Comparison of ENCODE assay signal across 8 mouse cellular contexts in genomic region chr5:23386562-23387312, GRCm38 (mm10). TPM values are rescaled to one million over a fixed set of nuclear protein-coding genes. Genes with fewer than 3 reads are reported as not detected.
A peak's percentile ranks its signal among the peaks of the same experiment; 100 is the strongest.
DNase-seq lines count a peak whose midpoint lies in the region; ATAC-seq lines count a peak whose summit lies in the region.

No protein-coding gene starts in this region.

- peak overlapping the region; percentile 43 for H3K4me2 ChIP-seq in midbrain, embryonic 11.5 days

- no peaks in the 10 kb centered on the region for H3K27me3 ChIP-seq in embryonic facial prominence, embryonic 10.5 days (replicated peaks; ENCODE audit: low read depth, poor library complexity, severe bottlenecking)
- no peaks in the 10 kb centered on the region for H3K27me3 ChIP-seq in midbrain, embryonic 11.5 days (ENCODE audit: control insufficient read depth, insufficient read depth, low read length)

- H3K4me3 ChIP-seq in embryonic facial prominence, embryonic 10.5 days, result peak overlapping the region; percentile 56
- peak overlapping the region; percentile 26 for H3K4me3 ChIP-seq in midbrain, embryonic 11.5 days (ENCODE audit: low read depth, low read length)

- H3K36me3 ChIP-seq in embryonic facial prominence, embryonic 10.5 days (replicated peaks), result no peaks in the 10 kb centered on the region
- H3K36me3 ChIP-seq in midbrain, embryonic 11.5 days (ENCODE audit: control insufficient read depth, insufficient read depth, low read length), result no peaks in the 10 kb centered on the region

- no peaks in the 10 kb centered on the region for H3K9me3 ChIP-seq in embryonic facial prominence, embryonic 10.5 days
- H3K9me3 ChIP-seq in midbrain, embryonic 11.5 days (ENCODE audit: control insufficient read depth, low read length), result no peaks in the 10 kb centered on the region

- peak; percentile 40; the same call in 1 of the 2 replicates for ATAC-seq in cerebellum, adult (ENCODE audit: insufficient number of reproducible peaks, low FRiP score, low TSS enrichment)
- ATAC-seq in midbrain, embryonic 11.5 days (ENCODE audit: low FRiP score), result peak; percentile 96

- DNase-seq in cerebellum, adult 9-11 months, result no peak
- DNase-seq in embryonic facial prominence, embryonic 10.5 days (ENCODE audit: low spot score), result peak; percentile 86
- DNase-seq in heart, adult 11 months, result peak; percentile 100
- peak; percentile 90 for DNase-seq in kidney, adult 11 months
- peak; percentile 70 for DNase-seq in left cerebral cortex, postnatal 4 days
- peak; percentile 97 for DNase-seq in midbrain, embryonic 11.5 days (ENCODE audit: low spot score, missing footprints)
- DNase-seq in skeletal muscle tissue, adult 2 months (ENCODE audit: low read depth, low spot score), result peak; percentile 99

- WGBS in embryonic facial prominence, embryonic 10.5 days, result 2% methylated on average over 22 of the region's 22 CpGs
- WGBS in midbrain, embryonic 11.5 days, result 3% methylated on average over 22 of the region's 22 CpGs

- H3K9ac ChIP-seq in midbrain, embryonic 11.5 days (ENCODE audit: low read length), result peak overlapping the region; percentile 60

- intact Hi-C loops in left cerebral cortex, postnatal 4 days (cut with DNase I), result no loop called here

- H3K27ac ChIP-seq in embryonic facial prominence, embryonic 10.5 days (replicated peaks), result peak overlapping the region; percentile 81
- H3K27ac ChIP-seq in midbrain, embryonic 11.5 days (ENCODE audit: low read depth, low read length), result peak overlapping the region; percentile 28

- peaks cover 24% of the 10 kb centered on the region for H3K4me1 ChIP-seq in embryonic facial prominence, embryonic 10.5 days
- peaks cover 2% of the 10 kb centered on the region; the same call in 1 of the 2 replicates for H3K4me1 ChIP-seq in midbrain, embryonic 11.5 days (ENCODE audit: control insufficient read depth, insufficient read depth, low read length)

RNA-seq across cellular contexts. Expression of gene Kmt2e, which starts 47.5 kb away (rescaled TPM):
- polyA plus RNA-seq in embryonic facial prominence, embryonic 10.5 days (2016; fragmentation: Nextera tagmentation; extraction: Ambion mirVana), result 86.7 TPM in 2 replicates
- total RNA-seq in left cerebral cortex, postnatal 4 days (2021), result 100 to 1,000 TPM; 150 to 156 TPM
- 110 and 115 TPM in 2 replicates for polyA plus RNA-seq in midbrain, embryonic 11.5 days (2014; fragmentation: Nextera tagmentation; extraction: Ambion mirVana)
